Mouse (Mus musculus) myocyte (in vitro differentiated cells): Measurements from ENCODE around the gene Lrrc3b.

Experiments used
- CEBPB ChIP-seq: IDR thresholded peaks from 2 replicates; pipeline ENCODE4 v1.6.1; 2011; ENCODE audit warnings: mild to moderate bottlenecking, moderate library complexity; ENCODE audit not compliant: poor library complexity, insufficient read depth, severe bottlenecking
- E2F4 ChIP-seq: IDR thresholded peaks from one replicate; pipeline ENCODE4 v1.6.1; 2011; ENCODE audit warnings: mild to moderate bottlenecking, control low read depth, moderate library complexity; ENCODE audit not compliant: insufficient read depth
- MAX ChIP-seq: IDR thresholded peaks from one replicate; pipeline ENCODE4 v1.6.1; 2011; ENCODE audit warnings: low read depth, mild to moderate bottlenecking, control low read depth
- MYOD1 ChIP-seq, 3 experiments: IDR thresholded peaks; one replicate each; pipeline ENCODE4 v1.6.1; 2011; ENCODE audit warnings: control low read depth in 2 of 3, low read depth in 2 of 3, mild to moderate bottlenecking in 2 of 3, moderate library complexity in 1 of 3; ENCODE audit not compliant: insufficient read length in 2 of 3, control insufficient read depth in 1 of 3
- MYOG ChIP-seq, 3 experiments: IDR thresholded peaks; one replicate each; pipeline ENCODE4 v1.6.1; 2011; ENCODE audit warnings: control low read depth in 2 of 3, low read depth in 2 of 3, mild to moderate bottlenecking in 2 of 3; ENCODE audit not compliant: insufficient read length in 2 of 3, control insufficient read depth in 1 of 3, insufficient read depth in 1 of 3
- POLR2A ChIP-seq: IDR thresholded peaks from one replicate; pipeline ENCODE4 v1.6.1; 2011; ENCODE audit warnings: low read depth, mild to moderate bottlenecking, control low read depth, moderate library complexity; ENCODE audit not compliant: insufficient read length
- POLR2AphosphoS2 ChIP-seq: IDR thresholded peaks from one replicate; pipeline ENCODE4 v1.6.1; 2011; ENCODE audit warnings: low read depth, control low read depth; ENCODE audit not compliant: insufficient read length
- REST ChIP-seq: IDR thresholded peaks from one replicate; pipeline ENCODE4 v1.6.1; 2011; ENCODE audit warnings: mild to moderate bottlenecking, control low read depth, moderate library complexity; ENCODE audit not compliant: insufficient read depth, insufficient read length
- SRF ChIP-seq: IDR thresholded peaks from one replicate; pipeline ENCODE4 v1.6.1; 2011; ENCODE audit warnings: low read depth; ENCODE audit not compliant: control insufficient read depth, insufficient read length
- TCF12 ChIP-seq: IDR thresholded peaks from one replicate; pipeline ENCODE4 v1.6.1; 2011; ENCODE audit warnings: mild to moderate bottlenecking, control low read depth; ENCODE audit not compliant: poor library complexity, insufficient read depth, severe bottlenecking
- TCF3 ChIP-seq: IDR thresholded peaks from one replicate; pipeline ENCODE4 v1.6.1; 2011; ENCODE audit warnings: low read depth, control low read depth; ENCODE audit not compliant: insufficient read length
- USF1 ChIP-seq: IDR thresholded peaks from one replicate; pipeline ENCODE4 v1.6.1; 2011; ENCODE audit warnings: low read depth, mild to moderate bottlenecking, control low read depth, moderate library complexity

DNA sequence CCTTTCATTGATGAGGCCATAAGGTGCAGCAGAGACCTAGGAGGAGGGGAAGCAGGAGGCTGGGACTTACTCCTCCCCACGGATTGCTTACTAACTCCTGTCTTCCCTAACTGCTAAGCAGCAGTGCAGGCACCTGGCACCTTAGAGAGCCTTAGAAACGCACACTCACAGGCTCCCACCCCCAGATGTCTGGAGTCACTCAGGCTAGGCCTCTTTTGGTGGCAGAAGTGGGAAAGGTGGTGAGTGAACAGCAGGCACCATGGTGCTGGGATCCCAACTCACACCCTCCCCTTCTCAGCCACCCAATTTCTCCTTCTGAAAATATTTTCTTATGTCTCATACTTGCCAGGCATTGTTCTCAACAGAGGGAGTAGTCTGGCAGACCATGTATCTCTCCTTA lies 55.7 kb downstream of the Lrrc3b start:
- TF ChIP-seq POLR2A (no peak), TCF3 (no peak), USF1 (no peak), CEBPB (no peak), E2F4 (no peak), MYOG (IDR thresholded peaks at IDR 0.05; ENCODE audit: control insufficient read depth in 1 of 3, insufficient read depth in 1 of 3, insufficient read length in 2 of 3, low read depth in 2 of 3) (no peak), MAX (no peak), SRF (no peak), POLR2AphosphoS2 (no peak), TCF12 (no peak), MYOD1 (IDR thresholded peaks at IDR 0.05; ENCODE audit: control insufficient read depth in 1 of 3, insufficient read length in 2 of 3, low read depth in 2 of 3) (no peak), REST (no peak)
